Mouse (Mus musculus) intestine, embryonic 14.5 days (tissue): ENCODE measurements around the gene Gm2888. TPM values are rescaled to one million over a fixed set of nuclear protein-coding genes. Genes with fewer than 3 reads are reported as not detected.
"Not testable (repeated sequence)": the region's sequence is repeated elsewhere in the genome, so short reads cannot be mapped to it uniquely, and the experiment has no call there.

ENCODE experiments used
- ATAC-seq: fragments of 200-750 bp; cut with Nextera tagmentation; replicated peaks from 2 replicates; pipeline ENCODE4 v1.8.0; 2017; ENCODE audit warnings: low read depth, moderate number of reproducible peaks, moderate TSS enrichment, moderate library complexity; ENCODE audit not compliant: low FRiP score, low TSS enrichment
- DNase-seq: peaks from one replicate; pipeline ENCODE4 v3.0.0-alpha.2; 2018; ENCODE audit warnings: low spot score
- H3K27ac ChIP-seq: fragments of 300-500 bp; sonication (generic); 2 replicates; pipeline ENCODE4 v1.5.1; 2014; ENCODE audit warnings: low read depth, mild to moderate bottlenecking, control low read depth
- H3K27me3 ChIP-seq: fragments of 300-500 bp; sonication (generic); replicated peaks from 2 replicates; pipeline ENCODE4 v1.6.1; 2014; ENCODE audit warnings: low read length, control low read depth; ENCODE audit not compliant: control insufficient read depth, insufficient read depth
- H3K36me3 ChIP-seq: fragments of 300-500 bp; sonication (generic); 2 replicates; pipeline ENCODE4 v1.6.1; 2014; ENCODE audit warnings: low read length, control low read depth; ENCODE audit not compliant: control insufficient read depth, insufficient read depth
- H3K4me1 ChIP-seq: fragments of 300-500 bp; sonication (generic); replicated peaks from 2 replicates; pipeline ENCODE4 v1.6.1; 2014; ENCODE audit warnings: low read length, control low read depth, mixed read lengths; ENCODE audit not compliant: control insufficient read depth, insufficient read depth
- H3K4me2 ChIP-seq: fragments of 300-500 bp; sonication (generic); 2 replicates; pipeline ENCODE4 v1.6.1; 2014; ENCODE audit warnings: low read length
- H3K4me3 ChIP-seq: fragments of 300-500 bp; sonication (generic); 2 replicates; pipeline ENCODE4 v1.5.1; 2014; ENCODE audit warnings: low read depth, low read length, control low read depth, mixed read lengths
- H3K9ac ChIP-seq: fragments of 300-500 bp; sonication (generic); 2 replicates; pipeline ENCODE4 v1.6.1; 2014; ENCODE audit warnings: mild to moderate bottlenecking, low read length
- H3K9me3 ChIP-seq: fragments of 300-500 bp; sonication (generic); 2 replicates; pipeline ENCODE4 v1.6.1; 2016; ENCODE audit warnings: low read length, control low read depth; ENCODE audit not compliant: control insufficient read depth
- WGBS: fragments of 180-500 bp; shearing (Covaris S2); extraction: QIAGEN DNeasy Blood & Tissue Kit; methylation state at CpG from one replicate; pipeline ENCODE4 v1.1.7; 2014; 5-methylcytosine and 5-hydroxymethylcytosine counted together
- polyA plus RNA-seq: library from polyadenylated mRNA; unstranded; fragments of >200 nt; fragmentation: Nextera tagmentation; extraction: Ambion mirVana; gene quantifications from 2 replicates; pipeline ENCODE4 v1.2.1, GENCODE M21; 2014

Gene Gm2888
- polyA plus RNA-seq, result not detected in 2 replicates

DNA sequence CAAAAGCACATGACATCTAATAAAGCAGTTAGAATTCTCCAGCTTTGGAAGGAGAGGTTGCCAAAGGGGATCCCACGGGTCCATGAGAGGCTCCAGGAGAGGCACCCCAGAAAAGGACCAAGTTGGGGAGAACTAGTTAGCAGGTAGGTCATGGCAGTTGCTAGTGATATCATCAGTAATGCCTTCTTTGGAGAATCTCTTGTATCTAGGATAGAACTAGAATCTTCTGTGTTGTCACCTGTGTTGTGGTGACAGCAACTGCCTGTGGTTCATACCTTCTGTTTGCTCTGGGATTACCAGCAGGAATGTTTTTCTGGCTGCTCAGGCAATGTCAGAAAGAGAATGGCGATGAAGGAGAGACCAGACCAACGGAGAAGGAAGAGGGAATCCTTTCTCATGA lies at the start of gene Gm2888:
Gm2888 (plus strand) TSS at position 301 of the 400 bp plus-strand sequence.
- not testable (repeated sequence) for H3K4me2 ChIP-seq, H3K27me3 ChIP-seq, H3K36me3 ChIP-seq, H3K9ac ChIP-seq, H3K4me1 ChIP-seq, DNase-seq, H3K4me3 ChIP-seq, H3K9me3 ChIP-seq, ATAC-seq, H3K27ac ChIP-seq
- WGBS, result 44% methylated on average over 2 of the region's 3 CpGs

- Histone ChIP-seq H3K4me2 (peak within 1 kb of the TSS; percentile 57), H3K9ac (0 out of 2 replicates have a peak within 1 kb of the TSS, but pooled peaks have one; percentile 30), H3K4me3 (peak within 1 kb of the TSS; percentile 39)
- not testable (repeated sequence) for H3K9me3 ChIP-seq, ATAC-seq, H3K27me3 ChIP-seq, H3K4me1 ChIP-seq, H3K27ac ChIP-seq, H3K36me3 ChIP-seq
- peak; percentile 59 for DNase-seq
- 3% methylated on average over 14 of the region's 40 CpGs for WGBS
Observed at GRCm38 (mm10) chr14:3048727-3049512, 19.1 kb downstream of the Gm2888 start, which contains the start of gene Gm2897. TSS of gene Gm2897 (plus strand) at chr14:3049285.

GRCm38 (mm10) chr14:3049513-3049800 lies 19.7 kb downstream of the Gm2888 start:
- Histone ChIP-seq H3K9ac (0 out of 2 replicates have a peak overlapping the region, but pooled peaks have one; percentile 30), H3K4me3 (peak overlapping the region; percentile 39), H3K4me2 (peak overlapping the region; percentile 57)
- not testable (repeated sequence) for H3K4me1 ChIP-seq, ATAC-seq, H3K27me3 ChIP-seq, H3K9me3 ChIP-seq, H3K36me3 ChIP-seq, H3K27ac ChIP-seq
- WGBS, result under 1% methylated on average over 11 of the region's 20 CpGs
- DNase-seq, result peak; percentile 55

- not testable (repeated sequence) for ATAC-seq, H3K9me3 ChIP-seq, H3K4me3 ChIP-seq, H3K27ac ChIP-seq, H3K9ac ChIP-seq, H3K4me1 ChIP-seq, DNase-seq, H3K4me2 ChIP-seq, H3K36me3 ChIP-seq, H3K27me3 ChIP-seq
- WGBS, result 2% methylated on average over 5 of the region's 8 CpGs
Observed at GRCm38 (mm10) chr14:3050087-3050486, 20.3 kb downstream of the Gm2888 start.

Other genes with a start within 250 kb of the Gm2888 start
- 2.7 and 3.9 TPM in 2 replicates for gene Gm2897, start 19.3 kb downstream of the Gm2888 start, polyA plus RNA-seq
- gene Gm10340, start 104.0 kb downstream of the Gm2888 start, polyA plus RNA-seq, result not detected in 2 replicates
- gene Gm5795, start 158.3 kb downstream of the Gm2888 start, polyA plus RNA-seq, result not detected in 2 replicates
- 3.9 and 5.8 TPM in 2 replicates for gene D830030K20Rik, start 178.5 kb downstream of the Gm2888 start, polyA plus RNA-seq